Mouse (Mus musculus): Measurements from ENCODE around the gene Gm28729.

Gene Gm28729

DNA sequence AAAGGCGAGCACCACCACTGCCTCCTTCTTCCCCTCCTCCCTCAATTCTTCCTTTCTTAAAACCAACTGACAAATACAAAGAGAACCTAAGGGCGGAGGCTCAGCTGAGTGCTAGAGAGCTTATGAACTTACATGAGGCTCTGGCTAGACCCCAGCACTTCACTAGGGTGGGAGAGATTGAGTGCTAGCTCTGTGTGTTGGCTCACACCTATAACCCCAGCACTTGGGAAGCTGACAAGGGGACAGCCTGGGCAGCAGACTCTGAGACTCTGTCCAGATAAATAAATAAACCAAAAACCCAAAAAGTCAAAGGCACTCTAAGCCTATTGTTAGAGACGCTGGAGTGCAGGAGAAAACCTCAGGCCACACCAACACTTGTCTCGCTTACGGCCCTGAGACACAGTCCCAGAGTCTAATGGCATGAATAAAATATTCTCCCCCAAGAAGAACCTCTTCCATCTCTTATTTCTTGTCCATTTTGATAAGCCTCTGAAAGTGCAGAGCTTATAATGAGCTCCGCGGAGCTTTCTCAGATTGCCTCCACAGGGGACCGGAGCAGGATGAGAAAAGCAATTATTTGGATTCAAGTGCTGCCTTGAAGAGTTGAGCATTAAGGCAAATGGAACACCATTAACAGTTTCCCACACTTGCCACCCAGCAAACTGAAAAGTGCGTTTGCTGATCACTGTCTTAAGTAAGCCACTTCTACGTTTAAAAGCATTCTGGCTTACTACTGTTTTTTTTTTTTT, 64.8 kb downstream of the Gm28729 start:
- DNase-seq, result no peak

DNA sequence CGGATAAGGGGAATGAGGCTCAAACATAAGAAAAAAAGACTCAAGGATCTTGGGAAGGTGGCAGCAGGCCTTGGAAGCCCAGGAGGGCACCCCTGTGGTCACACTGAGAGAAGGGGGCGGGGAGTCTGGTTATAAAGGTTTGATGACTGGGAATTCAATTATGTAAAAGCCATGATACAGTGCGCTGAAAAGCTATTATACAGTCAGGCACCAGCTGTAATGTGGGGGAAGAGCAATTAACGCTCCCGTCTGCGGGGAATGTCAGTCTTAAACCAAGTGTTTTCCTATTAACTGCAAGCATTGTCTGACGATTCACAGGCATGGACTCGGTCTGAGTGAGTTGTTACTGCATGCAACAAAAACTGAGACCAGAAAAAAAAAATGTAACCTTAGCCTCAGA, 69.4 kb downstream of the Gm28729 start:
- no peak for DNase-seq

DNA sequence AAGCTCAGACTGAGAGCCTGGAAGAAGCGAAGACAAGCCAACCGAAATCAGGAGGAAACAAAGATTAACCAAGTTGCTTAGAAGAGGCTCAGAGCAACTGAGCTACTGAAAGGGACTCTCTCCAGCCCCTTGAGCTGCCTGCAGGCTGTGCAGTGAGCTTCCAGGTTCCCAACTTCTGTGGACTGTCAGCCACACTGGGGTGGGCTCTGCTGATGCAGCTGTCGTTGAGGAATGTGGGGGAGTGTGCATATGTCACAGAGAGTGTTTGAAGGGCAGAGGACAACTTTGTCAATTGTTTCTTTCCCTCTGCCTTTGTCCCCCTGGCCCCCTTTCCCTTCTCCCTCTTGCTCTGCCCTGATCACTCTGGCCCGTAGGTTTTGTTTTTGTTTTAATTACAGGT, 72.1 kb downstream of the Gm28729 start:
- DNase-seq, result no peak

DNA sequence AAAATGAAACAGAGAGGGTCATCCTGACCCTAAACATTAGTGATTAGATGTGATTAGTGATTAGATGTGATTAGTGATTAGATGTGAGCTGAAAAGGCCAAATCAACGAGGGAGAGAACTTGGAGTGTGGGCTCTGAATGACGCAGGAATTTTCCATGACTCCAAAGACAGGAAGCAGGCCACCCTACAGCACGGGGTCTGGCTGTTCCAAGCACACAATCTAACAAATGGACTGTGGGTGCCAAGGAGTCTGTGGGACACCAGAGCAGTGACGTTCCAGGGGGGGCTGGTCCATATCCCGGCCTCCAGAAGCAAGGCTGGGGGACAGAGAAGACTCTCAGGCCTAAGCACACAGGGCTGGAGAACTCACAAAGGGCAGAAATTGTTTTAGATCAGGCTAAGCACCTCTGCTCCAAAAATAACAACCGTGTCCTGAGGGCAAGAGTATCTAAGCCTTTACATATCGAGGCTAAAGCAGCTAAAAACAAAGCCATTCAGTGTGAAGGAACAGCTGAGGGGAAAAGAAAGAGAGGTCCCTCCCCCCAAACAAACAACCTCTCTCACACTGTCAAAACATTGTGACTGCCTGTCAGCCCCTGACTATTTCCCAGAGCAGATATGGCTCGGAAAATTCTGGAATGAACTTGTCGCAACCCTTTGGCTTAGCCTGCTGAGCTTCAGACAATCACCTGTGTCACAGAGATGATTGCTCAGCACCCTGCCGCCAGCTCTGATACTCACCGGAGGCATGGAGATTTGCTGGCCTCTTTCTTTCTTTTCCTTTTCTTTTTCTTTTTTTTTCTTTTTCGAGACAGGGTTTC, 74.0 kb downstream of the Gm28729 start:
- no peak for DNase-seq

DNA sequence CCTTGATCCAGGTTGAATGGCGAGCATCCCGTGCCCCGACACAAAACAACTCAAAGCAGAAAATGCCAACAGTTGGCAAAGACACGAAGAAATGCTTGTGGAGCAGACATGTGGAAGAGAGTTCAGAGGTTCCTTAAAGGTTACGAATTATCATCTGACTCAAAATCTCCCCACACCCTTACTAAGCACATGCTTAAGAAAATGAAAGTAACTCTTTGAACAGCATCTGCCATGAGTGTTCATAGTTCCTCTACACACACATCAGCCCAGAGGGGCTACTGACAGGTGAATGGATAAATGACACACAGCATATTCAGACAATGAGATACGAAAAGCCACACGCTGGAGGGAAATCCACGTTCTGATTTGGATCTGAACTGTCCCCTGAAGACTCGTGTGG, 75.5 kb downstream of the Gm28729 start:
- DNase-seq, result no peak

DNA sequence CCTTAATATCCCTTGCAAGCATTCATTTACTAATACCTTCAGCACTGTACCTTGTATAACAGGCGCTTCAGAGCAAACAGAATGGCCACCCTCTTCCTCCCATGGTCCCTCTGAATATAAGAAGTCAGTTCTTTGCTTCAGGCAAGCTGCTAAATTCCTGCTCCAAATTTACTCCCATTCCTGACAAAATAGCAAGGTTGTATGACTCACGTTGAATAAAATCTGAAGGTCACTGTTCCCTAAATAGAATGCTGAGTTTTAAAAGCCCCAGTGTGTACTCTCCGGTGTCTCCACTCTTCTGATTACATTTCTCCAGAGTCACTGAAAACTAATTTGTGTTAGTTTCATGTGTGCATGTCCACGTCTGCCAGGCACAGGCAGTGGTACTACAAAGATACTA, 79.7 kb downstream of the Gm28729 start:
- DNase-seq, result no peak

DNA sequence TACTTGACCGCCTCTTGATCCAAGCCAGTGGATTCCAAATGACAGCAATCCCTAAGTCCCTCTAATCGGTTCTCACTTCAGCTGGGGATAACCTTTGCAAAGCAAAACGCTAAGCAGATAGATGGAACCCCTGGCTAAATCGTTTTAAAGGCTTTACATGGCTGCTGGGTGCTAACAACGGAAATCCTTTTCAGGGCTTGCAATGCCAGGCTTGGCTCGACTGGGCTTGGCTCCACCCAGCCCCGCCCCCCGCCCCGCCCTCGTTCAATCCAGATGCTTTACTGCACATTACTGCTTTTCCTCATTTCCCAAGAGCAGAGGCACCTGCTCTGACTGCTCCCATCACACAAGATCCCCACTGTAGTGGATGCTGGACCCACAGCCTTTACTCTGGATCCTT, 83.0 kb downstream of the Gm28729 start:
- DNase-seq, result peak; percentile 15 to 22

DNA sequence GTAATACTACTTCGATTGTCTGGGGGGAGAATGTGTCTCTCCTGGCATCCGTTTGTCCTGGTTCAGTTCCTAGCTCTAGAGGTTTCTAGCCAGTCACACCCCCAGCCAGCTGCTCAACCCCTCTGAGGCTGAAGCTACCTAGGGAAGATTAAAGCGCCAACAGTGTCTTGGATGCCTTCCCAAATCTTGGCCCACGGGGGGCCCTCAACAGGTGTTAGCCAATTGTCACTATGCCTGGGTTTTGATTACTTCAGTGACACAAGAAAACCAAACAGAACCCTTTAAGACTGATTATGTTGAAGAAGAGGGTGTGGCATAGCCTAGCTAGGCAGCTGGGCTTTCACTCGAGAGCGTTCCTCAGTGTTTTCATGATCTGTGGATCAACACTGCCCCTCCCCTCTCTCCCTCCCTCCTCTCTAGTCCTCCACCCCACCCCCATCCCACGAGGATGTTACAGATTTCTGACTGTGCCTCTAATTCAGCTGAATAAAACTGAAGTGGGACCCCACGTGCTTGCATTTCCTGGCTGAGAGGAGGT, 86.7 kb downstream of the Gm28729 start:
- DNase-seq, result peak; percentile 32 to 34

DNA sequence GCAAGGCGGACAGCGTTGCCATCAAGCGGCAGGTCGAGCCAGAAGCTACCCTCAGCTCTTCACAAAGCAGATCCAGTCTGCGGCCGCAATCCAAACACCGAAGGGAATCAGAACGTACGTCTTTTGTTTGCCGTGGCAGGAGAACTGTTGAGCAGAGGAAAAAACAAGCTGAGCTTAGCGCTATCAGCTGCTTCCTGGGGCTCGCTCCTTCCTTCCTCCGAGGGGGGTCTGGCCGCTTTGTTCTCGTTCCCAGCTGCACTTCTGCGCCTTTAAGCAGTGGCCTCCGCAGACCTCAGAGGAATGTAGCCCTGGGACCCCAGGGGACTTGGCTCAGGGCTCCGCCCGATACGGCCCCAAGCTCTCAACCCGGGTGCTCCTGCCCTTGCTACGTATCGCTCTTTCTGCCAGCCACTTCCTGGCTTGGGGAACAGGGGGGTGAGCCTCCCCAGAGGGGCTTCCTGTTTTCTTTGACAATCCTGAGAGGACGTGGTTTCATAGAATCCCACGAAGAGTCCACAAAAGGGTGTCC, 87.2 kb downstream of the Gm28729 start:
- peak; percentile 56 to 64 for DNase-seq

DNA sequence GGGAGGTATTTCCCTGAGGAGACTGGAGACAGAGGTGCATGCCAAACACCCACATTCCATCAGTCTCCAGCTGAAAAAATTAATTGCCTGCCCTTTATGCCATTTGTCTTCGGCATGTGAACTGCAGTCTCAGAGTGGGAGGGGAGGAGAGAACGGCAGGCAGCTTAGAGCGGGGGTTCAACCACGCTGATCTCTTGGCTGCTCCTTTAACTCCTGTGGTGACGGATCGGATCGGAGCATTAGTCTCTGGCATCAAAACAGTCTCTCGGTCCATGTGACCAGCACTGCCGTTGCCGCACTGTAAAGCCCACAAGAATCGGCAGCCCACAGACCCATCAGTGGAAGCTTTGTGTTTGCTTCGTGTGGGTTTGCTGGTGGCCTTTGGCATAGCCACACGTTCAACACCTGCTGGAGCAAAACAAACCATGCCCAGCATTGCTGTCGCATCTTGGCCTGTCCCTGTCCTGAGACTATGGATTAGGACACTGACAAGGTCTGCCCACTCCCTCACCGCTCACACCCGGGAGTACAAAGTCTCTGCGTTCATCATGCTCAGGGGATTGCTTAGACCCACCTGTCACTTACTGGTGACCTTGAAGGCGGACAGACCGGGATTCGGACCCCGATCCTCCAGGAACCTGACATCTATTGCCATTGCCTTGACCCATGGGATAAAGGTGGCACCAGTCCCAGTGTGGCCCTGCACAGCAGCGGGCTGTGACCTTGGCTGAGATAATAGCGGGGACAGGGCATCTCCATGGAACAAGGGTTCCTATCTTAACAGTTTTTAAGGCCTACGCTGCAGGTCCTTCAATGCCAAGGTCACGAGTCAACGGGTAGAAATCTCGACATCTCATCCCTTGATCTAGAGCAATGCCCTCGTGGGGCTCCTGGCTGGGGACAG, 87.9 kb downstream of the Gm28729 start:
- peak; percentile 15 to 19 for DNase-seq

Data from cerebellum, postnatal 25 days (tissue).